Mouse (Mus musculus) B cell, adult 2 months (primary cell): ENCODE data around the gene Kdm8.

Experiments used
- DNase-seq, 2 experiments: peaks; one replicate each; pipeline ENCODE4 v3.0.0; 2022

Kdm8 gene

DNA sequence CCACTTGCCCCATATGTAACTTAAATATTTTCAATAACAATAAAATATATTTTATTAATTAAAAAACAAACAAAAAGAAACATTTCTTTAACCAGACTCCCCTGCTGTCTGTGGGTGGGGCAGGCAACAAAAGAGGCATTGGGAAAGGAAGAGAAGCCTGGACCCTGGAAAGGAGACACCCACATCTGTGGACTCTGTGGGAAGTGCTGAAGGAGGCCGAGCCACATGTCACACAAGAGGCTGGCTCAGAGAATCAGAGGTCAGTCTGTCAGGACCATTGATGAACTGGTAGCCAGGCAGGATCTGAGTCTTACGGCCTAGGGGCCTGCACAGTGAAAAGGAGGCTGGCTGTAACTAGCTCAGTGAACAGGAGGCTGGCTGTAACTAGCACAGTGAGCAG is 17.7 kb downstream of the Kdm8 start:
- DNase-seq: no peak

DNA sequence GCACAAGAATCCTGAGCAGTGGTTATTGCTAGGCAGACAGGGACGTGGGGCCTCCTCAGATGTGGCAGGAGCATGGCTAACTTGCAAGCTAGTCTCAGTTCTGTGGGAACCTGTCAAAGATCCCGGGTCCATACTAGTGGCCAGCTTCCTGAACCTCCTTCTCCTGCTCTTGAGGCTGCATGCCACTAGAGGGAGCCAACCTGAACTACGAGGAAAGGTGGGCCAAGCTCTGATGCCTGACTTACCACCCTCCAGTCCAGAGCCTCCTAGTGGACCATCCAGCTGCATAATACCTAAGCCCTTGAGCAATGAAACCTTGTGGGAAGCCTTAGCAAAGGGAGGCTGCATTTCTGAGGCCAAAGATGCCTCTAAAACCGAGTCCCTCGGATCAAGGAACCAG is 25.5 kb downstream of the Kdm8 start:
- peak; percentile 81 to 84 for DNase-seq

DNA sequence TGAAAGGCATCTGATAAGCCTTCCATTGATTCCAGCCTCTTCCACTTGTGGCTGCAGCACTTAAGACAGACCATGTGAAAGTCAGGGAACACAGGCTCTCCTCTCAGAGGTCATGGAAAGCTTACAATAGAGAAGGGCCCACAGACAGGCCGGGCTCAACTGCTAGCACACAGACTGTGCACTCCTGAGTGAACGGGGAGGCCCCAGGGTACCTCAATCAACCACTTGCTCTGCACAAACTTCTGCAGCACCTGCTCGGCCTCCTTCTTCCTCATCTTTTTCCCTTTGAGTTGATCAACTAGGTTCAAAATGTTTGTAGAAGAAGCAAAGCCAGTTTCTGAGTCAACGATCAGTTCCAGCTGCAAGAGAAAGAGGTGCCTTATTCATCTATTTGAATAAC is 26.4 kb downstream of the Kdm8 start:
- no peak for DNase-seq

DNA sequence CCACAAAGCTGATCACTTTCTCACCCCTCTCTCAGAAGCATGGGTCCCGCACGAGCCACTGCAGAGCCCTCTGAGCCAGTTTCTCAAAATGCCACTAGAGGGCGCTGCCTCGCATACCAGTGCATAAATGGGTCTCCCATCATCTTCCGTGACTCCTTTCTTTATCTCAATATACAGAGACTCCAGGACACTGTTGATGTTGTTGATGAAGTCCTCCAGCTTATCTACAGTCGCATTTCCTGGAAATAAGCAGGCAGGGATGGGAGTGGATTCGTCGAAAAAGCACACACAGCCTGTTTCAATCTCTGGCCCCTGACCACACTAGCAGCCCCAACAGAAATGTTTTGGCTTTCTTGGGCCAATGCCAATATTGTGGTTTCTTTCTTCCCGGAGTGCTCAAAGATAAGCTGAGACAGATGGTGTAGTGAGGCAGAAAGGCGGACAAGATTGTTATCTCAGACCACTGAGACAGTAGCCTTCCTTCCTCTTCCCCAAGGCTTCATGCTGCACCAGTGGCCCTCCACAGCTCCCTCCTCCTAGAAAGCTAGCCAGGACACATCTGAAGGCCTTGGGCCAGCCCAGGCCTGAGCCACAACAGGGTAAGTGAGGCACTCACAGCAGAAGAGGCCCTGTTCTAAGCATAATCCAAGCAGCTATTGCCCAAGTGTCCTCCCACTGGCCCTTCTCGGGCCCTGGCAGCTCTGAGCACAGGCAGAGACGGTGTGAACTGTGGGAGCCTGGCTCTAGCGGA is 27.7 kb downstream of the Kdm8 start:
- DNase-seq: peak; percentile 84 to 85

DNA sequence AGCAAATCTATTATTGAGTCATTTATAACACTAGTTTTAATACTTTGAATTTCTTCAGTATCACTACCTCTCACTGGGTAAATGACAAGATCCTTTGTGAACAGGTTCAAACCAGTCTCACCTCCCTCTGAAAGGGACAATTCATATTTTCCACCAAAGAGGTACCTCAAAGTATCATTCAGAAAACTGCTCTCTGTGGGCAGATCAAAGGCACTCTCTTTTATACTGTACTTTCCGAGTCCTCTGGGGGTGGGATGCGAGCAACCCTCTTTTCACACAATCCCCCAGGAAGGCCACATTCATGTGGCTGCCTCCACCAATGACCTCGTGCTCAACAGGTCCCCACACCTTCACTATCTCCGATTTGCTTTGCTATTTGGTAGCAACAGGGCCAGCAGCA is 30.1 kb downstream of the Kdm8 start:
- no peak for DNase-seq

DNA sequence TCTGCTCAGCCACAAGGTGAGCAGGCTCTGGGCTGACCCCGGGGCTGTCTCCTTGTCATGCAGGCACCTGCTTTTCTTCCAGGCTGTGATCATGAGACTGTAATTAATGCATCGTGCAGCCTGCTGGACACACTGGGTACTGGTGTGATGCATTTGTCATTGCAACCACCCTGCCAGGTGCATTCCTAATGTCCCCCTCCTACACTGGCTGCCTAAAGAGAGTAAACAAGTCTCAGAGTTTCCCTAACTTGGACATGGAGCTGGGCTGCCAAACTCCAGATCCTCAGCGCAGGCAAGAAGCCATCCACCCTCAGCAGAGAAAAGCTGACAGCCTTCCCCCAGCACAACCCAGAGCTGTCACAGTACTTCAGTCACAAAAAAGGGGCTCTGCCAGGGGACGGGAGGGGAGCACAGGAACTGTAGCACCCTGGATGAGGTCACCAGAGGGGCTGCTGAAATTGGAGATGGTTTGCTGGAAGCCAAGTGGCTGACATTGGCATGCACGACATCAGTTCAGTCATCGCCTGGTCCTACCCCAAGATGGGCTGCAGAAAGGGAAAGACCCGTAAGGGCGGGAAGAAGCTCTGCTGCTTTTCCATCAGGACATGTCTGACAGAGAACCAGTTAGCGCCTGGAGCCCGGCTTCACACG is 31.2 kb downstream of the Kdm8 start:
- DNase-seq: no peak

DNA sequence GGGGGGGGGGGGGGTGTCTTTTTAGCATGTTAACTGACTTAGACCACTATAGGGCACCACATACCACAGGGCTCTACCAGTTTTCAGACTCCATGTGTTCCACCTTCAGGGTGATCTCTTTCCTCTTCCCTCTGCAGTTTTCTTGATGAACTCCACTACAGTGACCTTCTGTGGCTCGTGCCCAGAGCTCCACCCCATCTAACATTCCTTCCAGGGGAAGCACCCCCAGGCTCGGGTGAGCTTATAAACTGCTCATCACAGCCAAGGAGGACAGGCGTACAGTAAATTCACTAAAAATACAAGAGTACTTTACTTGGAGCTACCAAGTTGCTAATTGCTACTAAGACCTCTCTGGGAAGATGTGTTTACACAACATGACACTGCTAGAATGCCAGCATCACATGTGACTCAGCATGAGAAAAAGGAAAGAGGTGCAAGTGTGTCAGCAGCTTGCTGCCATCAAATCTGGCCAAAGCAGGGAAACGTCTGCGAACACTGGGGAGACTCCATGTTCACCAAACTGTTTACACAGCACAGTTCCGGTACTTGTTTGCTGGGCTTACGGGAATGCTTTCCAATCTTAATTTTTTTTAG is 34.0 kb downstream of the Kdm8 start:
- DNase-seq: no peak

DNA sequence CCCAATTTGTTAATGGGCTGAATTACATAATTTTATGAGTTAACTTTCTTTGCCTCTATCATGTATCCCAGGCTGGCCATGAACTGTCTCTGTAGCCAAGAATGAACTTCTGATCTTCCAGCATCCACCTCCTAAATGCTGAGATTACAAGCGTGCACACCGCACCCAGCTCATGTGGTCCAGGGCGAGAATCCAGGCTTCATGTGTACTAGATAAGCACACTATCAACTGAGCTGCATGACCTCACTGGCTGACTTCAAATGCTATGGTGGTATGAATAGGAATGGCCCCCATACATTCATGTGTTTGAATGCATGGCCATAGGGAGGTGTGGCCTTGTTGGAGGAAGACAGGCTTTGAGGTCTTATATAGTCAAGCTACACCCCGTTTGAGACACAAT is 36.0 kb downstream of the Kdm8 start:
- no peak for DNase-seq

DNA sequence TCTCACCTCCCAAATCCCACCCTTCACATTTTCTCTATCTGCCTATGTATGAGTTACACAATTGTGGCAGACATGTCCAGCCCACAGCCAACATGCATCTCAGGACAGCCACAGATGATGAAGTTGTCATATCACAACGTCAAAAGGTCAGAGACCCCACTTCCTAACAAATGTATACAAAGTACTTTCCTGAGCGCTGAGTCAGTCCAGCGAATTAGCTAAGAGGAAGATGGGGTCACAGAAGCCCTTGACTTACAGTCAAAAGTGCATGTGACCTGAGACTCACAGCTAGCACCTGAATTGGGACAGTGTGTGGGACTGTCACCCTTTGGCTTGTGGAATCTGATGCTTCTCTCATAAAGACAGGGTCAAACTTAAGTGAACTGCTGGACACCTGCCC is 37.9 kb downstream of the Kdm8 start:
- DNase-seq: no peak

DNA sequence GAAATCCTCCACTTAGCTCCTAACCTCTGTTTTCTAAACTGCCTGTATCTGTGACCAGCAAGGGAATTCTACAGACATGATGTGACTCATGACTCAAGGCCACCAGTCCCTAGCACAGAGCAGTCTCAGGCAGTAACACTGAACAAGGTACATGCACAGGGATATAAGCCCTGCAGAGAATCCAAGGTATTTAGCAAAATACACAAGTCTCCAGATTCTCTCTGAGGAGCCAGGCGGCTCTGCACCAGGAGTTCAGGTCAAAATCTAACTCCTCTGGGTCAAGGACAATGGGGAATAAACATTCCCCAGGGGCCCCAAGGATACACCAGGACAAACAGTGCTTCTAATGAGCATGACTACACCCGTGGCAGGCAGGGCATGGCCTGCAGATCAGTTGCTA is 38.4 kb downstream of the Kdm8 start:
- no peak for DNase-seq

DNA sequence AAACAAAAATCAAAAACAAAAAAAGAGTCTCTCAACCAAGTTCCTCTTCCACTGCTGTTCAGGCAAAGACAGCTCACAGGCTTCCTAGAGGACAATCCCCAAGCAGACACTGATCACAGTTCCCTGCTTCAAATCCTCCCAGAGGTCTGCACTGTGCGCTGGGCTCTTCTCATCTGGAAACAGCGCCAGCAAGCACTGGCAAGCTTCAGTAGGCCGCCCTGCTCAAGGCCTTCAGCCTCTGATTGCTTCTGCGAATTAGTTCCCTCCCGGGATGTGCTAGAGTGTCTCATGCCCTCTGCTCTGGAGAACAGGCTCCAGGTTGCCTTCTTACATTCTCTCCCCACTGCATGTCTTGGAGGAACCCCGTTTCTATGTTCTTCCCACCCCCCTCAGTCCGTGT is 40.3 kb downstream of the Kdm8 start:
- DNase-seq: no peak

DNA sequence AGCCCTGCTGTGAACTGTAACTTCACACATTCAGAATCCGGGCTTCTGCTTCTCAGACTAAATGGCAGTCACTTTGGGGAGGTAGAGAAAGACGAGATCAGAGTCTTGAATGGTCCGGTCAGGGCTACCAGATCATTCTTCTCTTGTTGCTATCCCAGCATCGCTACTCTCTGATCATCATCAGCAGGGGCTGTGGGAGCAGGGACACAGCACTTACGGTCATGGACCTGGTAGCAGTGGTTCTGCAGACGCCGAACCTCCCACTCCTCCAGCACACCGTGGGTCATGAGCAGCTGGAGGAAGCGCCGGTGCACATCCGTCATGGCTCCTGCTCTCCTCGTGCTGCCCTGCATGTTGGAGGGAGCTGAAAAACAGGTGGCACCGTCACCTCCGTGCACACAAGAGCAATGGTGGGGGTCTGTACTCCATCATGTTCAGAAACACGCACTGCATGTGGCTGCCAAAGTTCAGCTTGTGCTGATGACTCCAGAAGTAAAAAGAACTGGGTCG is 41.7 kb downstream of the Kdm8 start:
- no peak for DNase-seq

DNA sequence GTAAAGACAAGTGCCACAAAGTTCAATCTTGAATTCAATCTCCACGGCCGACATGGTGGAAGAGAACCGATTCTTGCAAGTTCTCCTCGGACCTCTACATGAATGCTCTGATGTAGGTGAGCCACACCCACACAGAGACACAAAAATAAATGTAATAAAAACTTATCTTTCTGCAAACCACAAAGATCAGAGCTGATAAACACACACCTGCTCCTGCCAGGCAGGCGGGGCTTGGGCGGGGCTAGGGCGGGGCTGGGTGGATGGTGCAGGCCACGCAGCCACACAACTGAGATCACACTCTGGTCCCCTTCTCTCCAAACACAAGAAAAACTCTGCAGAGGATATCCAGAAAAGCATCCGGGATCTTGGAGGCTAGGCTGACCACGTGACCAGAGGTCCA is 42.6 kb downstream of the Kdm8 start:
- DNase-seq: no peak

DNA sequence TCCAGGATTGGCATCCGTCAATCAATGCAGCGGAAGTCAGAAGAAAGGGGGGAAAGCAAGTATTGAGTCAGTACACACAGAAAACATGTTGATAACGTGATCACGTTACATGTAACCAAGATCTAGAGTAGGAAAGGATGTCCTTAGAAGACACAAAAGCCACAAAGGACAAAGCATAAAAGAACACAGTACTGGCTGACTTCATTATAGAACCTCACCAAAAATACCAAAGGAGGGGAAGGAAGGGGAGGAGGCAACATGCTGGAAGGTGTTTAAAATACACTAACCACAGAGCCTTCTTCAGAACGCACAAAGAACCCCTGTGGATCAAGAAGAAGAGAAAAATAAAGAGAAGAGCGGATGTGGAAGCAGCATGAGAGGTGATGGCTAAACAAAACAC is 44.2 kb downstream of the Kdm8 start:
- no peak for DNase-seq

DNA sequence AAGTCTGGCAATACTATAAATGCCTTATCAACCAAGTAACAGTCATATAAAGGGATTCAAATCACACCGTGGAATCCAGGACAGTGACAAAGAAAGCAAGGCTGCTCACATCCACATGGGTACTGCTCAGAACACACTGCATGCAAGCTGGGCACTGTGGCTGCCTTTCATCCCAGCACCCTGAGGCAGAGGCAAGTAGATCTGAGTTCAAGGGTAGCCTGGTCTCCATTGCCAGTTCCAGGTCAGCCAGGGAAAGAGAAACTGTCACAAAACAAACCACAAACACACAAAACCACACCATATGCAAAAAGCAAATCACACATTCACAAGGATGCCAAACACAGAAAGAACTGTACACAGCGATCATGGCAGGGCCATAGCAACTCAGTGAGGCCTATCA is 45.2 kb downstream of the Kdm8 start:
- DNase-seq: no peak

DNA sequence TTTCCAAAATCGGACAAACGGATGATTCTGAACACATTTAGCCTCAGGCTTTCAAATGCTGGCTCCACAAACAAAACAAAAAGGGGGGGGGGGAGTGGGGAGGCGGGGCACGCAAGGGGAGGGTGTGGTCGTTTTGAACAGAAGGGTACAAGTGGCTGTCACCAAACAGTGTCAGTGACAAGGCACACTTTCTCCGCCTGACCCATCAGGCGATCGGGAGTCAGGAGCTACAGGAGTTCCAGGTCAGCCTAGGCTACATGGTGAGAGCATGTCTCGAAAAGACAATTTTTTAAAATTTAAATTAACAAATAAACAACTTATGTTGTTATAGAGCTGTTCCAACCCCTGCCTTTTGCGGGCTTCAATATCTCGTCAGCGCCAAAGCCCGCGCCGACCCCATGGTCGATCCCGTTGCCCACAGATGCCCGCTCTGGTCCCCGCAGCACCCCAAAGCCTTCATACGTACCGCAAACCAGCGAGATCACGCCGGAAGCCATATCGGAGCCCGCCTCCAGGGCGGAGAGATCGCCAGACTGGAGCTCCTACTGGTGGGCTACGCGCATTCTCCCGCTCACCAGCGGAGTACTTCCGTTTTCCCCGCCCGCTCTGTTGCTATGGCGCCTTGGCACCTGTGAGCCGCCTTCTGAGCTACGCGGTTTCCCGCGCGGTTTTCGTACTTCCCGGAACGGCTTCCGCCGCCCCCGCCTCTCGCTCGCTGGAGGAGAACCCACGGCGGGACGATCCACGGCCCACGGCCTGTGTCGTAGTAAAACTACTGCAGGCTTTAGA is 46.7 kb downstream of the Kdm8 start, which contains the start of gene Nsmce1:
Gene Nsmce1, minus strand, starts transcription at position 650 of the 789 bp plus-strand sequence.
- DNase-seq: peak; percentile 94

DNA sequence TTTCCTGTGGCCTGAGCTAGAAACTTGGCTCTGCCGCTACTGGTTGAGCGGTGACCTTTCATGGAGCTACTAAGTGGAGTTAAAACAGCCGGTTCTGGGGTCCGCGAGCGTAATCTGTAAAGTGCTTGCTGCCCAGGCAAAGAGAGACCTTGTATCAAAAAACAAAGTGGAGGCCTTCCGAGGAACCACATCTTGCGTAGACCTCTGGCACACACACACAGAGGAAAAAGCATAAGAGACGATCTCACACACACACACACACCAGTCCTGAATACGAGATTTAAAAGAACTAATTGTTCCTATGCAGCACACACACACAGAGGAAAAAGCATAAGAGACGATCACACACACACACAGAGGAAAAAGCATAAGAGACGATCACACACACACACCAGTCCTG is 47.3 kb downstream of the Kdm8 start:
- DNase-seq: no peak

DNA sequence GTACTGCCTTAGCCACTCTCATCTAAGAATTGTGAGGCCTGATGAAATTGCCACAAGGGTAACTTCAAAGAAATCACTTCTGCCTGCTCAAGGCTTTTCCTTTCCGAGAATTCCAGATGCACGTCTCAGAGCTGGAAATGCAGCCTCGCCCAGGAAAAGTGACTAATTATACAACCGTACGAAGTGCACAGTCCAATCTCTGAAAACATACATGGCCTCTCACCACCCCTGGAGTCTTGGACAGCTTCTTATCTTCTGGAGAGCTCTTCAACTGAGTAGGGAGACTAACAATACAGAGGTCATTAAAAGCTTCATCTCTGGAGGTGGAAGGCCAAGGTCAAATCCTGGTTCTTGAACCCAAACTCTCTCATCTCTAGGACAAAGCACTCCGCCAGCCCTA is 48.1 kb downstream of the Kdm8 start:
- DNase-seq: no peak

DNA sequence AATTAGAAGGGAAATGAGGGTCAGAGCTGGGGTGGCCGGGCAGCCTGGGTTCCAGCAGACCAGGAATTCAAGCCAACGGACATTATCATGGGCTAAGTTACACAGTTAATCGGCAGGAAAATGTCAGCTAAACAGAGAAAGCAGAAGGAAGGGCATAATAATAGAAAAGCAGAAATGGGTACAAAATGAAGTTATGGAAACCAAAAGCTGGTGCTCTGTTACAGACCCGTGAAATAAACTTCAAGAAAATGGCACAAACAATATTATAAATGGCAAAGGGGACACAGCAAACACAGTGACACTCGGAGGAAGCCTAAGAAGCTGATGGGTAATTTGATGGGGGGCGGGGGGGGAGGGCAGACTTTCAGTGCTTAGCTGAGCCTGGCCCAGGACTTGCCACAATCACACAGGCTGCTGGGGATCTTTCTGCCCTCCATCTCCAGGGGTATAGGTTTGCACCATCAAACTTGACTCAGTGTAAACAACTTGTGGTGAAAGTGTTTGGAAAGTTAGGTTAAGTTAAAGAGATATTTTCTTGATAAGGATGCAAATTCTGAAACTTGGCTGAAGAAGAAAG is 51.5 kb downstream of the Kdm8 start:
- DNase-seq: peak; percentile 42 to 52

DNA sequence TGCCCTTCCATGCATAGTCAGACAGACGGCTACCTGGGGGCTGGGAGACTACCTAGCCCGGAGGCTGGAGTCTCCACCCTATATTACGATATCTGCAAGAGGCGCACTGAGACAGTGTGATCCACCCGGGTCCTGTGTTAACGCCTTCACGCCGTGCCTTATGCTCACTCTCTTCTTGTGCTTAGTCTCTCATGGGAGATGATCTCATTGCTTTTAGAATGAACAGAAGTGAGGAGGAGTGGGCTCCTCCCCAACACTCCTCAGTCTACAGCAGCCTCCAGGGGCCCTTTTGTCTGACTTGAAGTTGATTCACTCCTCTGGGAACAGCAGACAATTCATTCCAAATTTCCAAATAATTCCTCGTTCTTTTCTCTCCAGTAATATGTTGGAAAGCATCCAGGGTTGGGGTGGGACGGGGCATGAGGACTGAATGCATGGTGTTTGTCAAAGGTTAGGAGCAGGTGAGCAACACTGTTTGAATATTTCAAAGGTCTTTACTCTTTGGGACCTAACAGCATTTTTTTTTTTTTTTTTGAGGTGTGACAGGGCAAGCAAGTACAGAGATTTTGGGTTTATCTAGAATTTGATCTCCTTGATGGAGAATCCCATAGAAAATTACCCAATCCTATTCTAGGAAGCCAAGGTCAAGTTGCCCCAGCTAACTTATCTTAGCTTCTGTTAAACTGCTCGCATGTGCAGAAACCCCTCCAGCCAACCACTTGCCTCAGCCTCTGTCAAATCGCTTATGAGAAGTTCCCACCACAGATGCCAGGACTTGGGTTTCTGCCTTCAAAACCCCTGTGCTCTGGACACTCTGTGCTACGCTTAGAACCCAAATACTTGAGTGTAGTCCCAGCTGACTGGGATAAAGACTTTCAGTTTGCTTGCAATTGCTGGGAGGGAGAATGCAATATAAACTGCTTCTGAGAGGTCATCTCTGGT is 55.7 kb downstream of the Kdm8 start:
- DNase-seq: no peak

DNA sequence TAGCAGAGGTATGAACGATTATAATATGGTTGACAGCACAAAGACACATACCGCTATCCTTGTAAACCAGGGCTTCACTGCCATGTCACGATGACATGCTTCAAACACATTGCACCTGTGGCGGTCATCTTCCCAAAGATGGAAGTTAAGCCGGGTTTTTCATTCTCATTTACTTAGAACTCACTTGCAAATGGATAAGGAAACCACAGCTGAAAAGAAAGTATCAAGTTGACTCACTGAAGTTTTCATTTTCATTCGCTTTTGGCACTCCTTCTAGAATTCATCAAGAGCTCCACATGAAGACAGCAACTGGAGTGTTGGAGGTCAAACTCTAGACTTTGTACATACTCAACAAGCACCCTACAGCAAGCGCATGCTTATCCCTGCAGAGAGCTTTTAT is 56.4 kb downstream of the Kdm8 start:
- no peak for DNase-seq
